Mouse (Mus musculus) lung, adult 18-20 months (tissue): Measurements from ENCODE around the gene Ogfr.

ENCODE experiments used
- DNase-seq, 2 experiments: peaks; one replicate each; pipeline ENCODE4 v3.0.0; 2022; ENCODE audit warnings: mixed read lengths in 2 of 2

The Ogfr gene

GRCm38 (mm10) chr2:180589123-180589831 is at the start of gene Ogfr:
Ogfr (plus strand) TSS chr2:180589245.
- peak; percentile 79 to 82 for DNase-seq

- DNase-seq, result no peak
Observed at GRCm38 (mm10) chr2:180543675-180544074, 45.4 kb upstream of the Ogfr start.

GRCm38 (mm10) chr2:180545046-180545445 is 44.0 kb upstream of the Ogfr start:
- DNase-seq, result no peak

DNA sequence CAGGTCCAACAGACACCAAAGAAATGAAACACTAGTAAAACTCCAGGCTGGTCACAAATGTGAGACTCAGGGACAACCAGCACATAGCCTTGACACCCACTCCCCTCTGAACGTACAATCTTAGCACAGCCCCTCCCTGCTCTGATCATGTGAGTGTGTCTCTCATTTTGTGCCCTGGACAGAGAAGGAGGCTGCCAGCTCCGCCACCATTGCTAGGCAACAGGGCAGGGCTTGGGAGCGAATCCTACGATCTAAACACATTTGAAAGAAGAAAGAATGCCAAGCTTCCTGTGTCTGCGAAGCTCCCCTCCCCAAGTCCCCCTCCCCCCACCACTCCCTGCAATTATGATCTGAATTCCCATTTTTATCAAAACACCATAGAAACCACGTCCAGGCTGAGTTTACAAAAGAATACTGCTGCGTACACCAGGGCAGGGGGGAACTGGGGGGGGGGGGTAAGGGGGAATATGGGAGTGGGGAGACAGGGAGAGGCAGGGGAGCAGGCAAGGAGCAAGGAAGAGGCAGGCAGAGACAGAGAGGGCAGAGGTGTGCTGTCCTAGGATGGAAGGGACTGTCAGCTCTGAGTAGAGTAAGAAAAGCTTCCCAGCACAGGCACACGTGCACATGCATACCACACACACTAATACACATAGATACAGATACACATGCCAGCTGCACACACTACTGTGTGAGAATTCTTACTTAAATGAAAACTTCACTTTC is 41.5 kb upstream of the Ogfr start:
- no peak for DNase-seq

- DNase-seq, result no peak
Observed at GRCm38 (mm10) chr2:180552340-180552739, 36.7 kb upstream of the Ogfr start.

DNA sequence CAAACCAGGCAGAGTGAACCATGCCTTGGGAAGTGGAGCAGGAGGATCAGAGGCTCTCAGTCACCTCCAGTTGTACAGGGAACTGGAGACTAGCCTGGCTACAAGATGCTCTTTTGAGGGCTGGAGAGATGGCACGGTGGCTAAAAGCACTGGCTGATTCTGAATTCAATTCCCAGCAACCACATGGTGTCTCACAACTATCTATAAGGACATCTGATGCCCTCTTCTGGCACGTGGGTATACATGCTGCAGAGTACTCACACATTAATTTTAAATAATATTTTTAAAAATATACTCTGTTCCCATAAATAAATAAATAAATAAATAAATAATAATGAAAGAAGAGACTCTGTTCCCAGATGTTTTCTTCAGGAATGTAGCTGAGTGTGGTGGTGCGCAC is 33.8 kb upstream of the Ogfr start:
- no peak for DNase-seq

DNA sequence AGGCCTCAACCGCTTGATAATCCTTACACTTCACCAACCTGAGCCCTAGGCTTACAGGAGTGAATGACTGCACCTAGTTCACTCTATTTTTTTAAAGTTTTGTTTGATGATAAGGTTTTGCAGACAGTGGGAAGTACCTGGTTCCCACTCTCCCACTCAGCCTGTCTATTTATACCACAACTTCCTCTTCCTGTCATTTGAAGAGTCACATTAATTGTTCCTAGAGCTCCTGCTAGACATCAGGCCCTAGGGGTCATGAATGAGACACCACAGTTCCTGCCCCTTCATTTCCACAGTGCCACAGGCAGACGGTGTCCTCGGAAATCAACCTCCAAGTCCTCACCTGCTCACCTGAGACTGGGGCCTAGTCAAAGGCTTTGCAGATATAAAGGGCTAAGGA is 32.6 kb upstream of the Ogfr start:
- DNase-seq, result no peak

- no peak for DNase-seq
Observed at GRCm38 (mm10) chr2:180560245-180560644, 28.8 kb upstream of the Ogfr start.

GRCm38 (mm10) chr2:180562146-180562545 is 26.9 kb upstream of the Ogfr start:
- no peak for DNase-seq

- no peak for DNase-seq
Observed at GRCm38 (mm10) chr2:180563296-180563695, 25.7 kb upstream of the Ogfr start.

- DNase-seq, result no peak
Observed at GRCm38 (mm10) chr2:180563841-180564240, 25.2 kb upstream of the Ogfr start.

DNA sequence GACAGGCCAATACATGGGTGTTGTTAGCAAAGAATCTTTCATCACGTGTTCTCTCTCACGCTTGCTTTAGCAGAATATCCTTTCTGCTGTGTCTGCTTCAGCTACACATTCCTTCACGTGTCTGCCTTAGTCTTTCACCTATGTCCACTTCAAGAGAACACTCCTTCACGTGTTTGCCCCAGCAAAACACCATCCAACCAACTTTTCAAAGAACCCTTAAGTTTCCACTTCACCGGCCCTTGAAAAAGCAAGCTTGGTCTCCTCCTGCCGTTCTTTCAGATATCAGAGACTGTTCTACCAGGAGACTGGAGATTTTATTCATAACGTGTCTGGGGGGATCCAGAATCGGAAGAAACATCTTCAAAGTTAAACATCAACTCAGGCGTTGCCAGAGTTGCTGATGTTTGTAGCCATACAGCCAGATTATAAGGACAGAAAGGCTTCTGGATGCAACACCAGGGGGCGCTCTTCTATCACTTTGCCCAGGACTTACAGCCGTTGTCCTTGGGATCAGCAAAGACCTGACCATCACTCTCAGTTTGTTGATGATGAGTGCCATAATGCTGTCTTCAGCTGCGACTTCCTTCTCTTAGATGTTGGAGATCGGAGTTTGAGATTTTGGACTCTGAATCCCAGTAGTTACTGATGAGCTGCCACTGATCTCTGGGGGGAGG is 22.7 kb upstream of the Ogfr start:
- DNase-seq, result peak; percentile 39 to 52

DNA sequence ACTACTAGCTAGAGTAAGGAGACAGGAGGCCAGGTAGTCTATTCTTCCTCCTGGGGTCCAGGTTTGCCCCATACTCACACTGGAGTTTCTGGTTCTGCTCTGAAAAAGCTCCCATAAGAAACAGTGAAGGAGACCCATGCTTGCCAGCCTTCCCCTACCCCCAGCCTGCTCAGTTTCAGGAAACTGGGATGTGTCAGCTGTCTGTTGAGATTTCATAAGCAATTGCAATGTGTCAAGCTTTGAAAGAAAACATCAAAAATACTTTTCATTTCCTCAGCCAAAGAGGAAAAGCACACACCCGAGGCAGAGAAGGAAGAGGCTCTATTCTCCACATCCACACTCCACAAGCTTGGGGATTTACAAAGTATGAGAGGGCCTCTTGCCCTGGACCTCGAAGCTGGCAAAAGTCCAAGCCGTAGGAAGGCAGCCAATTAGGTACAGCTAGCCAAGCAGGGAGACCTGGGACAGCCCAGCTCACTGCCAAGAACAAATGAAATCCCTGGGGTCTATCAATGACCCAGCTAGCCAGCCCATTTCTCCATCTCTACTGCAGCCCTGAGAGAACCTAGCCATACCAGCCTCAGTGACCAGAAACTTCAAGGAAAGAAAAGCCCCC is 19.9 kb upstream of the Ogfr start:
- peak; percentile 66 to 70 for DNase-seq

DNA sequence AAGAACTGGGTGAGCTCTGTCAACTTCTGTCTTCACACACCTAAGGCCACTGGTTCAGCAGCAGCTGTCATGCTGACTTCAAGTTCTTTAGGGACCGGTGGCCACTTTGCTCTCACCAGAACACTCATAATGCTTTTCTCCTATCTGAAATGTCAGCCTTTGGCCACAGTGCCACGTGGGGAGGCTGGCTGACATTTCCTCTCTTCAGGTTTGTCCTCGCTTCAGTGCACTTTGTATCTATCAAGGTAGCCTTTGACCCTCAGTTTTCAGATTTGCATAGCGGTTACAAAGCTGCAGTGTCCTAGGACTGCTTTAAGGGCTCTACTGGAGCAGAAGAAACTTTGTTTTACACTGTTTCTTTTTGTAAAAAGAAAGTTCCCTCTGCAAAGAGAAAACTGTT is 12.6 kb upstream of the Ogfr start:
- no peak for DNase-seq

- peak; percentile 46 to 53 for DNase-seq
Observed at GRCm38 (mm10) chr2:180578686-180579085, 10.4 kb upstream of the Ogfr start.

GRCm38 (mm10) chr2:180581002-180581401 is 8.0 kb upstream of the Ogfr start, which contains the start of gene Mrgbp:
Mrgbp (plus strand) TSS chr2:180581304.
- DNase-seq, result peak; percentile 49 to 50

DNA sequence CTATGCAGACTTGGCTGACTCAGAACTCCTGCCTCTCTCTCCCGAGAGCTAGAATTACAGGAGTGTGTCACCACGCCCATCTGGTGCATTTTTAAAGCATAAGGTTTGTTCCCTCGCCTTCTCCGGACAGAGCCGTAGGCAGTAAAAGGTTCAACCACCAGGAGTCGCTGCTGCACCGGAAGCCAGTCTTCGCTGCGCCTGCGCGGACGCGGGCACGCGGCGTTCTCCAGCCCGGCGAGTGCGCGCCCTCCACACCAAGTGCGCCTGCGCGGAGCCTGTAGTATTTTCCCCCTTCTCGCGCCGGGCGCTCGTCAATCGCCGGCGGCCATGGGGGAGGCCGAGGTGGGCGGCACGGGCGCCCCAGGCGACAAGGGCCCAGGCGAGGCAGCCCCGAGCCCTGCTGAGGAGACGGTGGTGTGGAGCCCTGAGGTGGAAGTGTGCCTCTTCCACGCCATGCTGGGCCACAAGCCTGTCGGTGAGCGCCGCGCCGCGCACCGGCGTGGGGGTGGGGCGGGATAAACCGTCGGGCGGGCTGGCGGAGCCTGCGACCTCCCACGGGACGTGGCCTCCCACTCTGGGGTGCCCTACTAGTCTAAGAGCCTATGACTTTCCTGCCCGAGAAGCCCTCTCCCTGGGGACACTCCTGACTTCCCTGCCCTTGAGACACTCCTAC is 6.4 kb upstream of the Ogfr start:
- peak; percentile 95 to 97 for DNase-seq

GRCm38 (mm10) chr2:180583154-180583507 is 5.9 kb upstream of the Ogfr start:
- DNase-seq, result peak in 1 of 2 experiments; percentile 33

DNA sequence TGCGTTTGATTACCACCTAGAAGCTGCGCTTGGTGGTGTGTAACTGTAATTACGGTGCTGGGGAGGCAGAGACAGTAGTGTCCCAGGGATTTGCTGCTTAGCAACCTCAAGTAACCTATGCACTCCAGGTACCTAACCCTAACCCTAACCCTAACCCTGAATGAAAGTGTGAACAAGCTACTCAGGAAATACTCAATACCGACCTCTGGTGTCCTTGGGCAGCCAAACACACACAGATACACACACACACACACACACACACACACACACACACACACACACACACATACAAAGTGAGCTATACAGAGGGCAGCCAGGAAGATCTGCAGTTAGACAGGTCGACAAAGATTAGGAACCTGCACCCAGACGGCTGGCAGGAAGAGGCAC is 316 bp upstream of the Ogfr start:
- no peak for DNase-seq

DNA sequence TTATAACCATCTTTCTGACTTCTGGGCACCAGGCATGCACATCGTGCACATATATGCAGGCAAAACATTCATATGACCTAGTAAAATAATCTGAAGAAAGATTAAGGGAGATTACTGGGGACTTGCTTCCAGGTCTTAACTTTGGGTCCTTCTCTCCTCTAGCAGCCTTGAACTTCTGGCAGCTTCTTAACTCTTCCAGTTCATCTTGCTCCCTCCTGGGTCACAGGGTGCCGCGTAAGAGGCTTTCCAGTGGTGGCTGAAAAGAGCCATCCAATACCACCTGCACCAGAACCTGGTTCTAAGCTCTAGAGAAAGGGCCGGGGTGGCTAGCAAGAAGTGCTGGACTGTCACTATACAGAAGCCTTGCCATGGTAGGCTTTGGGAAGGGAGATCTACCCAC is 8.4 kb downstream of the Ogfr start, which contains the start of gene Col9a3:
TSS of gene Col9a3 (plus strand) at position 301 of the 400 bp plus-strand sequence.
- DNase-seq, result no peak

DNA sequence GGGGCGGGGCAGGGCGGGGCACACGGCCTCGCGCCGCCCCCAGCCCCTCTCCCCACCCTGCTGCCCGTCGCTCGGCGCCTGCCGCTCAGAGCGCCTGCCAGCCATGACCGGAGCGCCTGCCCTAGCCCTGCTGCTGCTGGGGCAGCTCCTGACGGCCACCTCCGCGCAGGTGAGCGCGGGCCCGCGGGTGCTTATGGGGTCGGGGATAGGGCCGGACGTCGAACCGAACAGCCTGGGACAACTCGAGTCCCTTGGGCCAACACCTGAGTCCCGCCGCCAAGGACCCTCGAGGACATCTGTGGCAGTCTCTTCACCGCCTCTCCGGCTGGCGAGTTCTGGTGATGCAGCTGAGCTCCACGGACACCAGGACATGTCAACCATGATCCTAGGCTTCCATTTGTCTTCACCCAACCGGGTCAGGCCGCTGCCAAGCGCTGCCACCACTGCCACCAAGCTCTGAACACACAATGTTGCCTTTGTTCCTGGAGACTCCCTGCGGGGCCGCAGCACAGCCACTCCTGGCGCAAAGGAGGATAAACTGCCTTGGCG is 9.2 kb downstream of the Ogfr start:
- no peak for DNase-seq

- no peak for DNase-seq
Observed at GRCm38 (mm10) chr2:180600569-180601021, 11.6 kb downstream of the Ogfr start.
